Mouse (Mus musculus) frontal cortex, postnatal 36 days (tissue): ENCODE results near the gene Chrnb2.
A peak's percentile ranks its signal among the peaks of the same experiment; 100 is the strongest.

ENCODE experiments used
- DNase-seq, 2 experiments: peaks; one replicate each; pipeline ENCODE4 v3.0.0; 2022; ENCODE audit warnings: low spot score in 2 of 2

The Chrnb2 gene

DNA sequence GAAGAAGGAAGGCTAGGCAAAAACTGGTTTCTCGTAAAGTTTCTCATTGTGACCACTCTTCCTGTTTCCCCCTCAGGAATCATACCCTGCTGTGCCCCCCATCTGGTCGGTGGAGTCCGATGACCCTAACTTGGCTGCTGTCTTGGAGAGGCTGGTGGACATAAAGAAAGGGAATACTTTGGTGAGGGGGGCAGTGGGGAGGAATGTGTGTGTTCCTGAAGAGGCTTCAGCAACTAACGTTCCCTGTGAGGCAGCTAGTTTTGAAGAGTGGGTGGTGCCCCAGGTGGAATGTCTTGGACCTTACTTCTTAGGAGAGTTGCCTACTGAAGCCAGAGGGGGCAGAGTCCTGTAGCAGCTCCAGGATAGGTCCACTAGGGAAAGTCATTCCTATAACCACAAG is 11.6 kb upstream of the Chrnb2 start:
- no peak for DNase-seq

DNA sequence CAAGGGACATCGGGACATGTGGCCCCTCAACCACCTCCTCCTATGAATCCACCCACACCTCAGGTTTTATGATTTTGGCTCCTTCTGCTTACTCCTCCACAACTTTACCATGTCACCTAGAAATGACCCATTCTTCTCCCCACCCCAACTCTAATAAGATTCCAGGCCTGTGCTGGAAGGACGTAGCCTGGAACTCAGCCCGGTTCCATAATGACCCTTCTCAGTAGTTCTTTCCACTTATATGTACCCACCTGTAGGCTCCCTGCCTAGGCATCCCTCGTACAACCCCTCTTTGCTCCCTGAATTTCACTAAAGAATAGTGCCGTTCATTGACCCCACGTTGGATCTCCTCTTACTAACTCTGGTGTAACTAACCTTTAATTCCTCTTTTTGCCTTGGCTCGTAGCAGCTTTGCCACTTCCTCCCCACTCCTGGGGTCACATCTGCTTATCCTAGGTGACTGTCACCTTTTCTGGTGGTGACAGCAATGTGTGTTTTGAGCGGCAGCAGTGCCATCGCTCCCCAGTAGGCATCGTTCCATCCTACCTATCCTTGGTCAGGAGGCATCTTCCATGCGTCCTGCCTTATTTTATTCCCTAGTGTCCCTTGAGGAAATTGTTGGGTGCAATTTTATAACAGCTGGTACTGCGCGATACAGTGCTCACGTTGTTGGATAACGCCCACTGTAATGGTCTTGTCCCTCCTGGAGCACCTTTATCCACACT is 10.0 kb upstream of the Chrnb2 start:
- no peak for DNase-seq

DNA sequence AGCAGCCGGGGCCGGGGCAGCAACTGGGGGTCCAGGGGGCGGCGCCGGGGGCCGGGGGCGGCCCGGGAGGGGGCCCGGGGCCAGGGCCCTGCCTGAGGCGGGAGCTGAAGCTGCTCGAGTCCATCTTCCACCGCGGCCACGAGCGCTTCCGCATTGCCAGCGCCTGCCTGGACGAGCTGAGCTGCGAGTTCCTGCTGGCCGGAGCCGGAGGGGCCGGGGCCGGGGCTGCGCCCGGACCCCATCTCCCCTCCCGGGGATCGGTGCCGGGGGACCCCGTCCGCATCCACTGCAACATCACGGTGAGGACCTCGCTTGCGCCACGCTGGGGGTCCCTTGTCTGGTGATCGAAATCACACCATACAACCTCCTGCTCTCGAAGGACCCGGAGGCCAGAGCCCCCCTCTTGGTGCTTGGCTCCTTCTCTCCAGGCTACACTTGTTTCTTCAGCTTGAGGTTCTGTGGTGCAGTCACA is 9.3 kb upstream of the Chrnb2 start:
- DNase-seq: no peak

DNA sequence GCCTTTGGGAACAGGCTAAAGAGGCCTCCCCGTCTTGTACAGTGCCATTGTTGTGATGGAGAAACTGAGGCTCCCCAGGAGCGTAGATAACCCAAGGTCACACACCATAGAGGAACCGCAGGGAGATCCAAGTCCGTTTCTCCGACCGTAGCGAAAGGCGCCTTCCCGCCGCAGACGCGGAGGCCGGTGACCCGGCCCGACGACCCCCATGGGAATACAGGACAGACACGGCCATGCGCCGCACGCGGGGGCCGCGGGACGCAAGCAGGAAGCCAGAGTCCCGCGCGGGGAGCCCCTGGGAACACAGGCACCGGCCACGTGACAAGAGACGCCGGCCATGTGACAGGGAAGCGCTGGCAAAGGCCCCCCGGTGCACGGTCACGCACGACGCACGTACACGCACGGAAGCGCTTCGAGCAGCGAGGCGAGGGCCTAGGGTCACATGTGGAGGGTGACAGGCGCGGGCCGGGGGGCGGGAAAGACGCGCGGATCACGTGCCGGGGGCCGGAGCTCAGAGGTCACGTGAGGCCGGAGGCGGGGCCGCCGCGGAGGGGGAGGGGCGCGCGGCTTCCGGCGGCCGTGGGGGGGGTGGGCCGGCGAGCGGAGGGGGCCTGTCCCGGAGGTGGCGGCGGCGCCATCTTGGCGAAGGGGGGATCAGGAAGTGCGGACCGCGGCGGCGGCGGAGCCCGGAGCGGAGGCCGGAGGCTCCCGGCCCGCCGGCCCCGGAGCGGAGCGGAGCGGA is 8.7 kb upstream of the Chrnb2 start, which contains the start of gene Ube2q1:
TSS of gene Ube2q1 (plus strand) at position 649 of the 742 bp plus-strand sequence.
- DNase-seq: peak; percentile 98 to 99

DNA sequence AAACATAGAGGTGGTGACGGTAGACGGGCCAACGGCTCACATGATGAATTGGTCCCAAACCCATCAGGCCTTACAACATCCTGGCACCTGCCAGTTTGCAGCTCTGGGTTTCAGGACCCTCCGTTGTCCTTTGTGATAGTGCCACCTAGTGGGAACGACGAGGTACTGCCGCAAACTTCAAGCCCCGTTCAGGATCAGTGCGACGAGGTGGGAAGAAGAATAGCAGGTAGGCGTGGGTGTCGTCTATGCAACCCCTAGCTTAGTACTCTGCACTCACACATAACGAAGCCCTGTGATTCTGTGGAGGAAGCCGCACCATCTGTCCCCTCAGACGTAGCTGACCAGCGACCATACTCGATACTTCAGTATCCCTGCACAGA is 8.1 kb upstream of the Chrnb2 start:
- DNase-seq: peak; percentile 79 to 85

DNA sequence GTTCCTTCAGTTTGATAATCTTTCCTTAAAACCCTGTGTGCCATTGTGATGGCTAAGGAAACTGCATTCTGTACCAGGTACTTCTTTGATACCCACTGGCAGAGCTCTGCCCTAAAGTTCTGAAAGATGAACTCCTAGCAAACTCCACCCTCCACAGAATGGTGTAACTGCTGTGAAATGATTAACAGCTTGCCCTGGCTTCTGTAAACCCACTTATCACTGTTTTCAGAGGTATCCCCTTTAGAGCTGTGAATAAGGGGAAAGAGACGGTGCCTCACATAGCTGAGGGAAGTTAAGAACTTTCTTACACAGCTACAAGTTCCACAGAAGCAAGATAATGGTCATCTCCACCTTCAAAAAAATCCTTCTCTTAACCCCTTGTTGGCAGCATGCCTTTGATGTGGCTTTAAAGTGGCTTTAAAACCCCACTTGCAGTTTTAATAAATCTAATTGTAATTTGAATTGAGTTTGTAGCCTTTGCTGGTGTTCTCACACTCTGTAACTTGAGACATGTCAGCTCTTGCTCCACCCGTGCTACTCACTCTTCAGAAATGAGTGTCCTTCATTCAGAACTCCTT is 6.1 kb upstream of the Chrnb2 start:
- DNase-seq: no peak

DNA sequence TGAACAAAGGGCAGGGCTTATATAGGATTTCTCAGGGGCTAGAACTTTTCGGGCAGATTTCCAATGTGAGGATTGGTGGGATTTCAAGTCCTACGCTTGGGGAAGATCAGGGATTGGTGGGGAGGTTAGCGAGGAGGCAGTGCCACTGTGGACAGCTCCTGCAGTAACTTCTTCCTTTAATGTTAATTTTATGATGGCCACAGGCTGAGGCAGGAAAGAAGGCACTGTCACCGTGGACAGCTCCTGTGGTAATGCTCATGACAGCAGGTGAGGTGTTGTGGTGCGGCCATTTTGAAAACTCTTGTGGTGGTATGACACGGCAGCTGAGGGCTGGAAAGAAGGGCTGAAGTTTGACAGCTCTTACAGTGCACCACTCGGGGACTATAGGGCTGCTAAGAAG is 5.2 kb upstream of the Chrnb2 start:
- DNase-seq: no peak

DNA sequence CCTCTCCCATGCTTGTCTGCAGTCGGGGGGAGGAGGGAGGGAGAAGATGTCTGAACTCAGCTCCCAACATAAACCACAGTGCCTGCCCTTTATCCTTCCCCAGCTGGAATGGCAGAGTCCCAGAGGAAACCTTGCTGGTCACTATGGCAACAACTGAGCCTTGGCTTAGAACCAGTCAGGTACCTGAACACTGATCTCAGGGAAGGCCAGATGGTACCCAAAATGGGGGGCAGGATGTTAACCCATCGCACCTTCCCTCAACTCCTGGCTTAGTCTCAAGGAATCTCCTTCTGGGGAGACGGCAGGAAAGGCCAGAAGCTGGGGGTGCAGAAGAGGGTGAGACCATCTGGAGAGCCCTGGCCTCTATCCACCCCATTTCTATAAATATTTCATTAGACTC is 4.6 kb downstream of the Chrnb2 start:
- no peak for DNase-seq

DNA sequence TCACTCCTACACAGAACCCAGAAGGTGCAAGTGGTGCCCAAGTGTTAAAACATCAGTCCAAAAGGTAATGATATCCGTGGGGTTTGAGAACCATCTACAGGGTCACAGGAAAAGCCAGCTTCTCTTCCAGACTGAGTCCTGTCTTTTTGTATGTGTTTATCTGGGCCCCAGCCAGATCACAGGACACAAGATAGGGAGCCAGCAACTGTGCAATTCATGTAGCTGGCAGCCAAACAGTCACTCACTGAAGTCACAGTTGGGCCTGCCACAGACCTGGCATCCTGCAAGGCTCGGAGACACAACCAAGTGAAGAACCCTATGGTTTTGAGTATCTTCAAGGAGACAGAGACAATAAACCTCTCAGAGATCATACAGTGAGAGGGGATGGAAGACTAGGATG is 6.6 kb downstream of the Chrnb2 start:
- no peak for DNase-seq

DNA sequence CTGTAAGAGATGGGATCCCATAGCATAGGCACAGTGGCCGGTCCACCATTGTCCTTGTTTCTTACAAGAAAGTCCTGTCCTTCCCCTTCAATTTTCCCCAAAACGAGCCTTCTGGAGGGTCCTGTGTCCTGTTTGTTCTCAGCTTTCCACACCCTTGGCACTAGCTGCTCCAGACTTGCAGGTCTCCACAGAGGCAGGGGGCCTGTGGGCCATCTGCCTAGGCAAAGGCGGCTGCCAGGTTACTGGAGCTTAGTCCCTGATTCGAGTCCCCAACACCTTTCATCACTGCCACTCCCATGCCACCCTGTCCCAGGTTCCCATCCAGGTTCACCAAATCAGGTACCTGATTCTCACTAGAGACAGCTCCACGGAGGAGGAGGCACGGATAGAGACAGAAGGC is 9.1 kb downstream of the Chrnb2 start:
- no peak for DNase-seq

DNA sequence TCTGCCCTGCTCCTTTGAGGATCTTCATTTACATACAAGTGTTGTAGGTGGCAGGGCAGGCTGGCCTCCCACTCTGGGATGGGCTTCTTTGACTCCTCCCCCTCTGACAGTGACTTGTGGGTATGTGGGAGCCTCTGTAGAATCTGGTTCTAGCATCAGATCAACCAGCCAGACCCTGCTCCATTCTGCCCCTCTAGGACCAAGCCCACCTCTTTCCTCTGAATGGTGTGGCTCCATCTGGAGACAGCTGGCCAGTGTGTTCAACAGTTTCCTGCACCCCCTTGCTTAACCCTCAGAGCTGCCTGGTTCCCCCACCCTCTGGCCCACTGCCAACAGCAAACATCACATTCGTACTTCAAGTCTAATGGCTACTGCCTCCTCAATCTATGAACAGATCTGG is 12.1 kb downstream of the Chrnb2 start:
- DNase-seq: no peak

DNA sequence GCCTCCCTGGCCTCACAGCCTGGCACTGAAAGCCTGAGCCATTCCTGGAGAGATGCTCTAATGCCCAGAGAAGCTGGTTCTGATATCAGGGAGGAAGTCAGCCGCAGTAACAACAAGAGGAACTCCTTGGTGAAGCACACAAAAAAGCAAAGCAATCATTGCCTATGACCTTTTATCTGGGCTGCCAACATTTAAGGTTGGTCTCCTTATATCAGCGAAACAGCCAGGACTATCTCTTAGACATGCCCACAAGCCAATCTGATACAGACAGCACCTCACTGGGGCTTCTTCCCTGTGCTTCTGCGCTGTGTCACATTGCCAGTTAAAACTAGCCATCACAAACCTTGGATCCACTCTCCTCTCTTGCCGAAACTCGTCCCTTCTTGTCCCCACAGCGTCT is 25.9 kb downstream of the Chrnb2 start:
- no peak for DNase-seq

DNA sequence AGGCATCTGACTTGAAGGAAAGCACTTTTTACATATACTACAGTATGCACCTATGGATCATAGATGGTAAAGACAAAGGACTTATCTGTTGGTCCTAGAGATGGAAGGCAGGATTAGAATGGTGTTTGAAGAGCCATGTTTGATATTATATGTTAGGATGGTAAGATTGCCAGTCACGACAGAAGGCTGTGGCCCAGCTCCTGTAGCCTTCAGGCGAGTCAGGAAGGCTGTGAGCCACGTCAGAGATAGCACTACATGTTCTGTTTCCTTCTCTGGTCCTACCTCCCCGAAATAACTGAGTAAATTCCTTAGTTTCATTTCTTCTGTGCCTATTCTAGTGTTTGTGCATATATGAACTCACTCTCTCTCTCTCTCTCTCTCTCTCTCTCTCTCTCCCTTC is 32.3 kb downstream of the Chrnb2 start:
- no peak for DNase-seq

DNA sequence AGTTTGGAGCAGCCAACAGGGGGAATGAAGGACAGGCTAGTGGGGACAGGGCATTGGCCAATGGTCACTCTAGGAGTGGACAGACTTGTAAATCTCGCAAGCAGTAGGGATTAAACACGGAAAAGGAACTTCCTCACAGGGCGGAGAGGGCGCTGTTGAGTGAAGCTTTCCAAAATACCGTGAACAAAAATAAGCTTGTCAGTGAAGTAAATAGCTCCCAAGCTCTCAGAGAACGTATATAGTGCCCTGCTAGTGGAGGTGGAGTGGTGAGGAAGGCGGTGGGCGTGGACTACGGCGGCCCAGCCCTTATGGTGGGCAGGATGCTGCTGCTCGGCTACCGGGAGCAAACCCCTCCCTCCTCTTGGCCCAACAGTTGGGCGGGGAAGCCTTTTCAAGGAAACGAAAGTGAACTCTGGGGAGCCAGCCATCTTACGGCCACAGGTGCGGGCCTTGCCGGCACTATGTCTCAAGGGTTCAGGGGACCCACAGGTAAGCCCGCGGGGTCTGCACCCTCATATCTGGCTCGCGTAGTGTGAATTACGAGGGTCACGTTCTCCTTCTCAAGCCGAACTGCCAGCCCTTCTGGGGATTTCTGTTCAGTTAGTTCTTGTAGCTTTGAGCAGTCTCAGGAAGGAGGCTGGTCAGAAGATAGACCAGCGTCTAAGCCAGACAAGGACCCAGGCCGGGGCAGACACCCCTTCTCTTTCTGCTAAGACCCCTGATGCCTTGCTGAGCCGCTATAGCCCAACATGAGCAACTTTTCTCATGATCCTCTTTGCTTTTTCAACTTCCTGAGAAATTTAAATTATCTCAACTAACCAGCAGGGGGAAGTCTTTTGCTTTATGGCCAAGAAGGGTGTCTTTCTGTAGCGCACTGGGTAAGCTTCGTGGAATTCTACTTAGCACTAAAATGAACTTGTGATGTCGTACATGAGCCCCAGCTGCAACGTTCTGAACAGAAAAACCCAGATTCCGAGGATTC is 33.8 kb downstream of the Chrnb2 start:
- peak; percentile 37 to 43 for DNase-seq

DNA sequence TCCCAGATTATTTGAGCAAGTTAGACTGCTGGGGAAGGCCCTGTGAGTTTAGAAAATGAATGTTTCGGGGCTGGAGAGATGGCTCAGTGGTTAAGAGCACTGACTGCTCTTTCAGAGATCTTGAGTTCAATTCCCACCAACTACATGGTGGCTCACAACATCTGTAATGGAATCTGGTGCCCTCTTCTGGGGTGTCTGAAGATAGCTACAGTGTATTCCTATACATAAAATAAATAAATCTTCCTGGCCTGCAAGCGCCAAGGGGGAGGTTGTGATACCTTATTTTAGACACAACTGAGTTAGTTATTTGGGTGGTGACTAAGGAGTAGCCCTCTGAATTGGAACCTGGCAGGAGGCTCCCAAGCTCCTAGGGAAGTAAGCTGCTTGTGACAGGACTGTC is 35.6 kb downstream of the Chrnb2 start:
- no peak for DNase-seq

DNA sequence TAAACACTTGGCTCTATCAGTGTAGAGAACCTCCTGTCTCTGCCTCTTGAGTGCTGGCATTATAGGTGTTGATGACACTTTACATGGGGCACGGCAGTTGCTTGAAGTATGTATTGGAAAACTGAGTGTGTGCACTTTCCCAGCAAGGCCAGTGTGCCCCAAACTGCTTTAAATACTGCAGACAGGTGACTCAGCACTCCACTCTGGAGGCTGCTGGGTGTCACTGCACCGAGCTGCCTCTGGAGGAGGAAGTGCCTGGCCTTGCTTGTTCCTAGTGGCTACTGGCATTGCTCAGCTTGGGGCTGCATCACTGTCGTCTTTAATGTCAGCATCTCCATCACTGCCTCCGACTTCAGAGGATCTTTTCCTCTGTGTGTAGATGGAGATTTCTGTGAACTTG is 37.4 kb downstream of the Chrnb2 start:
- peak in 1 of 2 experiments; percentile 22 for DNase-seq

DNA sequence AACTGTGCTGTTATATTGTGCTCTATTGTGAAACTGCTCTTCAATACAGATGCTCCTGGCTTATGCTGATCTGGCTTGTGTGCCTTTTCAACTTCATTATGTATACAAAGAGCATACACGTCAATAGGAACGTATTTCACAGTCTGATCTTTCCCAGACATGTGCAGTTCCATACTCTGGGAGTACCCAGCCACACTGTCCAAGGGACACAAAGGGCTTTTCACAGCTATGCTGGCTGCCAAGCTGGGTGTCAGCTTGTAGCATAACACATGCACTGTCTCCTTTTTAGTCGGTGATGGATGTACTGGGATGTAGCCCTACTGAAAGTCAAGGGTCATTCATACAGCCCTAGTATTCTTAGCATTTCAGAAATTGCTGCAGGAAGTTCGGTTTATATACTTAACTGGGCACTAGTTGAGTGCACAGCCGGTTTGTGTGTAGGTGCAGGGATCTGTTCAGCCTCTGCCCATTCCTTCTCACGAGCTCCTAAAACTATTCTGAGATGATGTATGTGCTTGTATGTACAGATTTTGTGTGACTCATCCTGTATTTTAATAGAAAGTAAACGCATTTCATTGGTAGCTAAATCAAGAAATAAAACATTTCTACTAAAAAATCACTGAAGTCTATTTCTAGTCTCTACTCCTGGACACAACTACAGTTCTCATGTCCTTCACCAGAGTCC is 40.9 kb downstream of the Chrnb2 start:
- DNase-seq: no peak

DNA sequence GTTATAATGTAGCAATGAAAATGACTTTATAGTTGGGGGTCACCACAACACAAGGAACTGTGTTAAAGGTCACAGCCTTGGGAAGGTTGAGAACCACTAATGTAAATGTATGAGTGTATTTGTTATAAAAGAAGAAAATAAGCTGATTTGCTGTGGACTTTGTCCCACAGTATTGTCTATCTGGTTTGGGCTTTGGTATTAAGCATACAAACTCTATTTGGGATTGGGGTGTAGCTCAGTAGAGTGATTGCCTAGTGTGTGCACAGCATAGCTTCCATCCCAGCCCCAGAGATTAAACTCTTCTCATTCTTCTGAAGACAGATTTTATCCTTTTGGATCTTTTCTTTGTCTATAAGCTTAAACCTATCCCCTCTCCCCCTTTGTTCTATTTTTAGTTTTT is 42.4 kb downstream of the Chrnb2 start:
- no peak for DNase-seq

DNA sequence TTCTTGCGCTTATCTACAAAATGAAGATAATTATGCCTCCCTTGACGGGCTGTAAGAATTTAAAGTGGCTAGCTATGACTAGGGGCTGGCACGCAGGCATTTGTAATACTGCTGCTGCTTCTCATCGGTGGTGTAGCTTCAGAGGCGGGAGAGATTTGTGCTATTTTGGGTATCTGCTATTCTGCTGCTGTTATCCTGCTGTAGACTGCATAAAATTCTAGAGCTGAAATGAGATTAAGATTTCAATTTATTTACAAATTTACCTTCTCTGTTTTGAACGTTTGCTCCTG is 48.5 kb downstream of the Chrnb2 start:
- DNase-seq: peak in 1 of 2 experiments; percentile 38

DNA sequence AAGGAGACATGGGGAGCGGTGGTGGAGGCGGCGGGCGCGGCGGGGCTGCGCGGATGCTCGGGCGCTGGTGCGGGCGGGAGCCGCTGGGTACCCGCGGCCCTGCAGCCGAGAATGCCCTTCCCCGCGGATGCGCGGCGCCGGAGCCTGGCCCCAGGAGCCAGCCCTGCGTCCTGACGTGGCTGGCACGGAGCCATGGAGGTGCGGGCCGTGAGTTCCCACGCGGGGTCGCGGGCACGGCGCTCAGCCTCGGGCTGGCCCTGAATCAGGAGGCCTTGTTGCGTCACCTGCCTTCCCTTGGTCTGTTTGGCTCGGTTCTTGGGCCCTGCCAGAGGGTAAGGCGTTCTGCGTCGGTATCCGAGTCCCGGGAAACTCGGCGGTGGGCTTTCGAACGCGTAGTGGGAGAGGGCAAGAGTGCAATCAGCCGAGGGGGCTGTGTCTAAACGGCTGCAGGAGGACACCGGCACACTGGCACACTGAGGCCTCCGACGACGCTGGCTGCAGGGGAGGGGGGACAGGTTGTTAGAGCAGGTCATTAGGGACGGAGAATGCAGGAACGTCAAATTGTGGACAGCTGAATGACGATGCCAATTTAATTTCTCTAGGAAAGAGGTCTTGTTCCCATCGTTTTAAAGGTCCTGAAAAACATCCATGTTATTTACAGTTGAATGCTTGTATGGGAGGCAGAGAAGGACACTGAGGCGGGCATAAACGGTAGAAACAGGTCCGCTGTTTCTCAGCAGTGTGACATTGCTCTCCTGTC is 49.0 kb downstream of the Chrnb2 start:
- no peak for DNase-seq
